Mouse (Mus musculus) kidney, embryonic 15.5 days (tissue): Measurements from ENCODE around the gene Tfb1m. TPM values are rescaled to one million over a fixed set of nuclear protein-coding genes. Genes with fewer than 3 reads are reported as not detected.

Experiments
- ATAC-seq: fragments of 200-750 bp; cut with Nextera tagmentation; replicated peaks from 2 replicates; pipeline ENCODE4 v1.8.0; 2017; ENCODE audit warnings: moderate TSS enrichment; ENCODE audit not compliant: low FRiP score
- H3K27ac ChIP-seq: fragments of 300-500 bp; sonication (generic); 2 replicates; pipeline ENCODE4 v1.5.1; 2015; ENCODE audit warnings: mild to moderate bottlenecking, inconsistent platforms
- H3K27me3 ChIP-seq: fragments of 300-500 bp; sonication (generic); 2 replicates; pipeline ENCODE4 v1.6.1; 2015; ENCODE audit warnings: inconsistent platforms
- H3K36me3 ChIP-seq: fragments of 300-500 bp; sonication (generic); 2 replicates; pipeline ENCODE4 v1.6.1; 2015; ENCODE audit warnings: inconsistent platforms
- H3K4me1 ChIP-seq: fragments of 300-500 bp; sonication (generic); 2 replicates; pipeline ENCODE4 v1.6.1; 2015; ENCODE audit warnings: inconsistent platforms
- H3K4me2 ChIP-seq: fragments of 300-500 bp; sonication (generic); 2 replicates; pipeline ENCODE4 v1.6.1; 2015; ENCODE audit warnings: moderate library complexity, mild to moderate bottlenecking, inconsistent platforms
- H3K4me3 ChIP-seq: fragments of 300-500 bp; sonication (generic); replicated peaks from 2 replicates; pipeline ENCODE4 v1.5.1; 2015; ENCODE audit warnings: mild to moderate bottlenecking, inconsistent platforms
- H3K9ac ChIP-seq: fragments of 300-500 bp; sonication (generic); 2 replicates; pipeline ENCODE4 v1.6.1; 2015; ENCODE audit warnings: mild to moderate bottlenecking, inconsistent platforms
- H3K9me3 ChIP-seq: fragments of 300-500 bp; sonication (generic); replicated peaks from 2 replicates; pipeline ENCODE4 v1.6.1; 2016; ENCODE audit warnings: inconsistent platforms
- WGBS: fragments of 180-500 bp; shearing (Covaris S2); methylation state at CpG from one replicate; pipeline ENCODE4 v1.1.7; 2015; ENCODE audit warnings: mixed read lengths; 5-methylcytosine and 5-hydroxymethylcytosine counted together
- polyA plus RNA-seq: library from polyadenylated mRNA; unstranded; fragments of >200 nt; fragmentation: Nextera tagmentation; extraction: Ambion mirVana; gene quantifications from 2 replicates; pipeline ENCODE4 v1.2.1, GENCODE M21; 2015

The Tfb1m gene
- polyA plus RNA-seq, 1 experiment from 2014 or later, result 17.3 TPM

- H3K4me3 ChIP-seq, result no peak overlapping the region
- H3K36me3 ChIP-seq, result no peaks in the 10 kb centered on the region
- no peak overlapping the region for H3K9ac ChIP-seq
- ATAC-seq, result 0 out of 2 replicates have a peak, but pooled peaks have one; percentile 29
- H3K9me3 ChIP-seq, result no peaks in the 10 kb centered on the region
- no peak overlapping the region for H3K27ac ChIP-seq
- no peak overlapping the region for H3K4me2 ChIP-seq
- H3K27me3 ChIP-seq, result no peaks in the 10 kb centered on the region
- no peaks in the 10 kb centered on the region for H3K4me1 ChIP-seq
- 72% methylated on average over 12 of the region's 12 CpGs for WGBS
Measured at GRCm38 (mm10) chr17:3487721-3488601, 69.6 kb downstream of the Tfb1m start.

DNA sequence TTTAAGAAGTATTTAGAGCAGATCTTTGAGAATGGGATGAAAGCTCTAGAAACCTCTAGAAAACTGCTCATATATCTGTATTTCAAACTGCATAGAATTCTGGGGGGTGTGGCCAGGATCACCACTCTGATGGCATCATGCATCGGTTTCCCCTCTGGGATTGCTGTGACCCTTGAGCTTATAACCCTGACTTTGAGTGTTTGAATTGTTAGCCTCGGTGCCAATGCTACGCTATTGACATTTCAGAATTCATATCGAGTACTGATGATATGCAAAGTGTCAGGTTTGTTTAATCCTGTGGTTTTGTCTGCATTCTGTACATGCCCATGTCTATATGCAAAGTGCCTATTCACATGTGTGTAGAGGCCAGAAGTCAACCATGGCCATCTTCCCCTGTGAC, 70.4 kb downstream of the Tfb1m start:
- H3K4me3 ChIP-seq, result no peak overlapping the region
- H3K4me1 ChIP-seq, result no peaks in the 10 kb centered on the region
- H3K27ac ChIP-seq, result no peak overlapping the region
- H3K36me3 ChIP-seq, result no peaks in the 10 kb centered on the region
- WGBS, result 97% methylated on average over 4 of the region's 4 CpGs
- H3K27me3 ChIP-seq, result no peaks in the 10 kb centered on the region
- H3K9me3 ChIP-seq, result no peaks in the 10 kb centered on the region
- no peak overlapping the region for H3K9ac ChIP-seq
- ATAC-seq, result no peak
- H3K4me2 ChIP-seq, result no peak overlapping the region

DNA sequence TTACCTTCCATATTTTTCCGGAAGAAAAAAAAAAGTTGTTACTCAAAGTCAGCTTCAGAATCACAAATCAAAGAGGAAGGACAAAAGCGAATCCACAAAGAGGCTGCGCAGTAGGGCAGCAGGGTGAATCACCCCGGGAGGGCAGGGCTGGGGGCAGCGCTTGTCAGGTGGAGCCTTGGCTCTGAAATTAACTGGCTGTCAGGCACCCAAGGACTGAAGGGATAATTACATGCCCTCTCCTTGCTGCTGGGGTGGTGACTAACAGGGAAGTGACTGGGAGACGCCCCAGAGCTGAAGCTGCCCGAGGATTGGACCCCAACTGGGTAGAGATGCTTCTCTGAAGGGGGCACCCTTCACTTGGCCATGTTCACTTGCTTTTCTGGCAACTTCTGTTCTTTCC, 71.7 kb downstream of the Tfb1m start:
- 75% methylated on average over 7 of the region's 7 CpGs for WGBS
- Histone ChIP-seq H3K4me1 (0 out of 2 replicates have a peak, but pooled peaks cover 3% of the 10 kb centered on the region), H3K27me3 (no peaks in the 10 kb centered on the region), H3K27ac (no peak overlapping the region), H3K9me3 (no peaks in the 10 kb centered on the region), H3K4me3 (no peak overlapping the region), H3K36me3 (no peaks in the 10 kb centered on the region), H3K4me2 (no peak overlapping the region), H3K9ac (no peak overlapping the region)
- ATAC-seq, result no peak

DNA sequence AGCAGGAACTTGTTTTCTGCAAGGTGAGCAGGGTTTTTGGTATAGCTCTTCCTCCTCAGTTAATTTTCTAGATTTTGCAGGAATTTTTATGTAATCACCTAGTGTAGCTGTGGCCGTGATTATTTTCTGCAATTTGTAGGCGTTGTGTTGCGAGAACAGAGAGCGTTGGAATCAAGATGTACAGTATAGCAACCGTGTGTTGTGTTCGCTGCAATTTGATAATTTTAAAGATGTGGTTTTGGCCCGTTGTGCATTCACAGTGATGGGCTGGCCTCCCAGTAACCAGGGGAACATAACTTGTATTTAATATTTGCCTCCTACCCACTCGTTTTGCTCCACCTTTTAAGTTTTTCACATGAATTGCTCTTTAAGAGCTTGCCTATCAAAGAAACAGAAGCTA, 74.5 kb downstream of the Tfb1m start:
- WGBS, result 88% methylated on average over 8 of the region's 8 CpGs

GRCm38 (mm10) chr17:3481576-3482575, 75.7 kb downstream of the Tfb1m start:
- Histone ChIP-seq H3K4me1 (0 out of 2 replicates have a peak, but pooled peaks cover 3% of the 10 kb centered on the region), H3K4me3 (no peak overlapping the region), H3K36me3 (no peaks in the 10 kb centered on the region), H3K4me2 (no peak overlapping the region), H3K27me3 (no peaks in the 10 kb centered on the region), H3K9ac (no peak overlapping the region), H3K9me3 (no peaks in the 10 kb centered on the region), H3K27ac (no peak overlapping the region)
- no peak; the same call in 1 of the 2 replicates for ATAC-seq
- WGBS, result 60% methylated on average over 7 of the region's 7 CpGs

More for the DNA sequence above, 74.5 kb downstream of the Tfb1m start:
- H3K9me3 ChIP-seq, result no peaks in the 10 kb centered on the region
- H3K27me3 ChIP-seq, result no peaks in the 10 kb centered on the region
- no peak overlapping the region for H3K27ac ChIP-seq
- H3K4me3 ChIP-seq, result no peak overlapping the region
- ATAC-seq, result no peak
- H3K36me3 ChIP-seq, result no peaks in the 10 kb centered on the region
- H3K4me2 ChIP-seq, result no peak overlapping the region
- no peak overlapping the region for H3K9ac ChIP-seq
- 0 out of 2 replicates have a peak, but pooled peaks cover 3% of the 10 kb centered on the region for H3K4me1 ChIP-seq

- WGBS, result 83% methylated on average over 2 of the region's 2 CpGs
- H3K4me1 ChIP-seq, result 0 out of 2 replicates have a peak, but pooled peaks cover 2% of the 10 kb centered on the region
- no peak for ATAC-seq
- no peak overlapping the region for H3K9ac ChIP-seq
- H3K27ac ChIP-seq, result no peak overlapping the region
- no peak overlapping the region for H3K4me2 ChIP-seq
- H3K4me3 ChIP-seq, result no peak overlapping the region
- no peaks in the 10 kb centered on the region for H3K27me3 ChIP-seq
- no peaks in the 10 kb centered on the region for H3K36me3 ChIP-seq
- H3K9me3 ChIP-seq, result no peaks in the 10 kb centered on the region
Measured at GRCm38 (mm10) chr17:3476546-3476945, 81.0 kb downstream of the Tfb1m start.

- H3K4me1 ChIP-seq, result no peaks in the 10 kb centered on the region
- H3K9me3 ChIP-seq, result no peaks in the 10 kb centered on the region
- H3K4me2 ChIP-seq, result no peak overlapping the region
- ATAC-seq, result no peak
- H3K4me3 ChIP-seq, result no peak overlapping the region
- 89% methylated on average over 6 of the region's 6 CpGs for WGBS
- no peak overlapping the region for H3K27ac ChIP-seq
- H3K27me3 ChIP-seq, result no peaks in the 10 kb centered on the region
- no peaks in the 10 kb centered on the region for H3K36me3 ChIP-seq
- H3K9ac ChIP-seq, result no peak overlapping the region
Measured at GRCm38 (mm10) chr17:3472018-3472417, 85.6 kb downstream of the Tfb1m start.

Other genes starting within 250 kb of the Tfb1m start
- gene Tiam2, start 231.2 kb downstream of the Tfb1m start, polyA plus RNA-seq, result 4.5 and 5.0 TPM in 2 replicates
- gene Cldn20, start 25.2 kb downstream of the Tfb1m start, polyA plus RNA-seq, result 0.42 TPM in 1 of 2 replicates, not detected in the other
- gene Nox3, start 138.5 kb upstream of the Tfb1m start, polyA plus RNA-seq, result 0.09 TPM in 1 of 2 replicates, not detected in the other